Mouse (Mus musculus) heart, embryonic 14.5 days (tissue): Measurements from ENCODE around the gene 9230102O04Rik. TPM values are rescaled to one million over a fixed set of nuclear protein-coding genes. Genes with fewer than 3 reads are reported as not detected.
A peak's percentile ranks its signal among the peaks of the same experiment; 100 is the strongest.

Source experiments
- ATAC-seq: fragments of 200-750 bp; cut with Nextera tagmentation; 2 replicates; pipeline ENCODE4 v1.8.0; 2017; ENCODE audit warnings: low read depth, moderate TSS enrichment; ENCODE audit not compliant: insufficient number of reproducible peaks, insufficient read depth, low FRiP score
- H3K27ac ChIP-seq, 2 experiments: fragments of 200-500 bp in 1 of 2; fragments of 300-500 bp in 1 of 2; sonication (generic) in 1 of 2; replicated peaks in 1 of 2; 2 replicates each; pipeline ENCODE4 v1.5.1; 2012 to 2014; ENCODE audit warnings: low read depth in 2 of 2, low read length in 2 of 2, control low read depth in 1 of 2, mild to moderate bottlenecking in 1 of 2, mixed read lengths in 1 of 2; ENCODE audit not compliant: control insufficient read depth in 1 of 2, insufficient read depth in 1 of 2
- H3K27me3 ChIP-seq: fragments of 300-500 bp; sonication (generic); 2 replicates; pipeline ENCODE4 v1.6.1; 2014; ENCODE audit warnings: mild to moderate bottlenecking, low read length, control low read depth; ENCODE audit not compliant: control insufficient read depth, insufficient read depth
- H3K36me3 ChIP-seq: fragments of 300-500 bp; sonication (generic); 2 replicates; pipeline ENCODE4 v1.6.1; 2014; ENCODE audit warnings: mild to moderate bottlenecking, control low read depth, low read length, mixed read lengths; ENCODE audit not compliant: control insufficient read depth, insufficient read depth
- H3K4me1 ChIP-seq, 2 experiments: fragments of 200-500 bp in 1 of 2; fragments of 300-500 bp in 1 of 2; sonication (generic) in 1 of 2; 2 replicates each; pipeline ENCODE4 v1.6.1; 2012 to 2014; ENCODE audit warnings: low read length in 2 of 2, control low read depth in 1 of 2, mixed read lengths in 1 of 2; ENCODE audit not compliant: control insufficient read depth in 2 of 2, insufficient read depth in 2 of 2
- H3K4me2 ChIP-seq: fragments of 300-500 bp; sonication (generic); 2 replicates; pipeline ENCODE4 v1.6.1; 2014; ENCODE audit warnings: mild to moderate bottlenecking, low read length
- H3K4me3 ChIP-seq, 2 experiments: fragments of 200-500 bp in 1 of 2; fragments of 300-500 bp in 1 of 2; sonication (generic) in 1 of 2; 2 replicates each; pipeline ENCODE4 v1.5.1; 2012 to 2014; ENCODE audit warnings: low read length in 2 of 2, mild to moderate bottlenecking in 2 of 2, control low read depth in 1 of 2, low read depth in 1 of 2, moderate library complexity in 1 of 2; ENCODE audit not compliant: control insufficient read depth in 1 of 2, insufficient read depth in 1 of 2
- H3K9ac ChIP-seq: fragments of 300-500 bp; sonication (generic); 2 replicates; pipeline ENCODE4 v1.6.1; 2014; ENCODE audit warnings: mild to moderate bottlenecking, low read length
- H3K9me3 ChIP-seq: fragments of 300-500 bp; sonication (generic); 2 replicates; pipeline ENCODE4 v1.6.1; 2016; ENCODE audit warnings: low read length, control low read depth; ENCODE audit not compliant: control insufficient read depth
- WGBS: fragments of 180-500 bp; shearing (Covaris S2); extraction: QIAGEN DNeasy Blood & Tissue Kit; methylation state at CpG from one replicate; pipeline ENCODE4 v1.1.7; 2014; 5-methylcytosine and 5-hydroxymethylcytosine counted together
- polyA plus RNA-seq: library from polyadenylated mRNA; unstranded; fragments of >200 nt; fragmentation: Nextera tagmentation; extraction: Ambion mirVana; gene quantifications from 2 replicates; pipeline ENCODE4 v1.2.1, GENCODE M21; 2014

Gene 9230102O04Rik
- polyA plus RNA-seq, result not detected in 2 replicates

DNA sequence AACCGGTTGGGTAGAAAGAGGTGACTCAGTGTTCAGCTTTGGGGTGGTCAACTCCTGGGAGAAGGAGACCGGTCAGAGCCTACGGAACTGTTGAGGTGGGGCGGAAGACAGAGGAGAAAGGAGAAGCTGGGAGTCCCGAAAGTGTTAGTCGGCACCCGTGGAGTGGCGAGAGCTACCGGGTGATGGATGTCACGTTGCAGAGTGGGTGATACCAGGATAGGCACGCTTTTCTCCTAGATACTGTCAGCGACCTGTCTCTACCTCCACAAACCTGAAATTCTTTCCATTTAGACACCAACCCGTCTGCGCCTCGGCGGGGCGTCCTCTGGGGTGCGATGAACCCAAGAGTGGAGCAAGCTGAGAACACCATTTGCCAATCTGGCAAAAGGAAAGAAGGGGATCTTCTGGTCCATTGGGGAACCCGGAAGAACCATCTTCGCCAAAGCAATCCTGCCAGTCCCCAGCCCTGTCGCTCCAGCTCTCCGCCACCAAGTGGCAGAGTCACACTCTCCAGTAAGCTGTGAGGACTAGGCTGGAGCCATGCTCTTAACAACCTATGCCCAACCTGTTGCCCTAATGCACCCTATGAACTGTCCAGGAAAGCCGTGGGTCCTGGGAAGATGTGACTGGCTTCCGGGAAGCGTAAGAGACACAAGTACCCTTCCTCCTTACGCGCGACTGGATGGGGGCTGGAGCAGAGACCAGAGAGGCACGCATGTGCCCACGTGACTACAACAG lies at the start of gene 9230102O04Rik:
Gene 9230102O04Rik (minus strand): TSS at position 628 of the 738 bp plus-strand sequence.
- WGBS, result 1% methylated on average over 30 of the region's 30 CpGs
- no peak within 1 kb of the TSS for H3K9ac ChIP-seq

DNA sequence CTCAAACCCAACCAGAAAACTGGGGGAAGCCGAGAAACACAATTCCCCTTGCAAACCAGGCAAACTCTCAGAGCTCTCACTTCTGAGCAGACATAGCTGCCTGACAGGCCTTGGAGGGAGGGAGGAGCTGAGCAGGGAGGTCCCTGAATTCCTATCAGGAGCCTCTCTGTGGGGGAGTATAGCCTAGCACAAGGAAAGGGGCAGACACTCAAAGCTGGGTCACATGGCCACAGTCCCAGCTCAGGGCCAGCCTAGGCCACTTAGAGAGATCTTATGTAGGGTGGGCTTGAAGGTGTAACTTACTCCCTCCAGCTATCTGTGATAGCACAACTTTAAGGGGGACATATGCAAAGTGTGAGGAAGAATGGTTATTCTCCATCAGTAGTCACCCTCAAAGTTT lies 46.6 kb upstream of the 9230102O04Rik start:
- H3K27ac ChIP-seq, result no peak overlapping the region
- H3K9me3 ChIP-seq, result no peaks in the 10 kb centered on the region
- WGBS, result 14% methylated on average over 1 of the region's 1 CpGs
- H3K9ac ChIP-seq, result no peak overlapping the region
- no peak for ATAC-seq
- H3K36me3 ChIP-seq, result no peaks in the 10 kb centered on the region
- peaks cover 0 to 5% of the 10 kb centered on the region in 2 experiments; a peak in 2 of 4 replicates for H3K4me1 ChIP-seq
- H3K27me3 ChIP-seq, result no peaks in the 10 kb centered on the region
- H3K4me3 ChIP-seq, result no peak overlapping the region
- no peak overlapping the region for H3K4me2 ChIP-seq

More for the DNA sequence above, at the start of gene 9230102O04Rik:
- H3K9me3 ChIP-seq, result no peaks in the 10 kb centered on the region
- ATAC-seq, result peak; percentile 68; the same call in 1 of the 2 replicates
- peaks cover 0 to 15% of the 10 kb centered on the region in 2 experiments; a peak in 2 of 4 replicates for H3K4me1 ChIP-seq
- peak within 1 kb of the TSS; percentile 62 for H3K4me2 ChIP-seq
- H3K36me3 ChIP-seq, result no peaks in the 10 kb centered on the region
- peaks cover 93% of the 10 kb centered on the region for H3K27me3 ChIP-seq
- peak within 1 kb of the TSS; percentile 25 for H3K4me3 ChIP-seq
- no peak within 1 kb of the TSS for H3K27ac ChIP-seq

DNA sequence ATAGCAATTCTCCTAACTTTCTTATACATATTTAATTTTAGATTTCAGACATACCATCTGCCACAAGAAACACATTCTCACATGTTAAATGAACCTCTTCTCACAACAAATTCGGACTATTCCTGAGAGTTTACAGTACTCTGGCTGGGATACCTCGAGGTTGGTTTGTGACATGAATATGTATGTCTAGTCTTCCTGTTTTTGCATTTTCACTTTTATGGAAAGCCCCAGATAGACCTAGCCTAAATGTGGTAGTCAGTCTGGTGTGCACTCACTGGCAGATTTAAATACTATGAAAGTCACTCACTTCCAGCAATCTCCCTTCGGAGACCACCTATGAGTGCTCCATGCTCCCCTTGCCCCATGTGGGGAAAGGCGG lies 37.6 kb upstream of the 9230102O04Rik start:
- WGBS, result 85% methylated on average over 4 of the region's 4 CpGs
- no peaks in the 10 kb centered on the region for H3K27me3 ChIP-seq

DNA sequence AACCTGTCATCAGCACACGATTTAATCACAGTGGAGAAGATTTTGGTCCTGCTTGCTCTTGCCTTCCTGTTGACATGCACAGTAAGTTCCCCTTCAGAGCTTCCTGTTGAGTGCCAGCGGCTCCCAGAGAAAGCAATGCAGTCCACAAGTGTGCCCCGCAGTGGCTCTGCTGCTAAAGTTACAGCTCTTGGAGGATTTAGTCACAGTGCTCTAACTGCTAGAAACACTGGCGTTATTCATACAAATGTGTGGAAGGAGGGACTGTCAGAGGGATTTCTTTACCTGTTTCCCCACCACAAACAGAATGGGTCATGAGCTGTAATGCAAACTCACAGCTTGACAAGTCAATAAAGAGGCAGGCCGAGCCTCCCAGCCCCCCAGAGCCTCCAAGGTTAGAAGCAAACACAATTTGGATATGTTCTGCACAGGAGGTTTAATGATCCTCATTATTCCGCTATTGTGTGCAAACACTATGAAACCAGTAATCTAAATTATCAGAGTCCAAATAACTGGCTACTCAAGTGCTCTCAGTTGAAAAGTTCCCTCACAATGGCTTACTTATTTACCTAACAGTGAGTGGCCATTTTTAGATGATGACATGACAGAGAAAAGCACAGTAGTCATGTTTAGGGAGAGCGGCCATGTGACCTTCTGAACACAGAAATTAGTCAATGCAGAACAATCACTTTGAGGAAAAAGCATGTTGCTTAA lies 37.0 kb upstream of the 9230102O04Rik start:
- ATAC-seq, result no peak
- no peak overlapping the region for H3K4me2 ChIP-seq
- 0 out of 4 replicates have a peak, but pooled peaks cover 0 to 2% of the 10 kb centered on the region in 2 experiments for H3K4me1 ChIP-seq
- 43% methylated on average over 7 of the region's 7 CpGs for WGBS
- no peak overlapping the region for H3K4me3 ChIP-seq
- no peaks in the 10 kb centered on the region for H3K9me3 ChIP-seq
- no peak overlapping the region for H3K27ac ChIP-seq
- H3K27me3 ChIP-seq, result no peaks in the 10 kb centered on the region
- no peaks in the 10 kb centered on the region for H3K36me3 ChIP-seq
- no peak overlapping the region for H3K9ac ChIP-seq

More for the DNA sequence above, 37.6 kb upstream of the 9230102O04Rik start:
- no peak for ATAC-seq
- Histone ChIP-seq H3K9ac (no peak overlapping the region), H3K4me3 (no peak overlapping the region), H3K36me3 (no peaks in the 10 kb centered on the region), H3K9me3 (no peaks in the 10 kb centered on the region), H3K4me1 (0 out of 4 replicates have a peak, but pooled peaks cover 0 to 2% of the 10 kb centered on the region in 2 experiments), H3K27ac (no peak overlapping the region), H3K4me2 (no peak overlapping the region)

DNA sequence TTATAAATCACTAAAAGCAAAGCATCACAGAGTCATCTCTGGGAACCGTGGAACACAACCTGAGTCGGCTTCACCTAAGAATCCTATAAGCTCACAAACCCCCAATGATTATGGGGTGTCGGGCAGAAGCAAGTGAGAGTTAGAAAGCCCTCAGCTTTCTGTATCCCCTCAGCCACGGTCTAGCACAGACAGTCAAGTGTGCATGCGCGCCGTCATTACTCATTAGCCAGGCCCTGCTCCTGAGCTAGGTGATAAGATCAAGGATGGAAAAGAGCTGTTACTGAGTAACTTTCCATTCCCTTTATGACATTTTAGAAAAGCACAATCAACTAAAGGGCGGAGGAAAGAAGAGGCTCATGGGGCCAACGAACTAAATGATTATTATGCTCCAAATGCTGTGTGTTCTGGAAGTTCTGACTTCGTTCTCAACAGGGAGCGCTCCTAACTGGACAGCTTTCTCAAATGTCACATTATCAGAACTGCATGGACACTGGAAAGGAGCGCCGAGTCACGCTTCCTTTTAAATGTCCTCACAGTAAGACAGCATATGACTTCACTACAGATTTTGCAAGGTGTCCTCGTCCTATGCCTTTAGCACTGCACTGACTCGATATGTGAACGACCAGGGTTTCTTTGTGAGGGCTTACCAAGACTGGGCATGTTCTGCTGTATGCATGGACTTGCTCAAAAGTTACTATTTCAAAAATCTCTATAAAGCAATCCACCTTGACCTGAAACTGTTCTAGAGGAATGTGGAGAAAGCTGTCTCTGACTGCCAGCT lies 29.5 kb upstream of the 9230102O04Rik start:
- no peak overlapping the region for H3K4me3 ChIP-seq
- no peaks in the 10 kb centered on the region for H3K27me3 ChIP-seq
- H3K4me1 ChIP-seq, result no peaks in the 10 kb centered on the region
- peaks cover 16% of the 10 kb centered on the region for H3K36me3 ChIP-seq
- H3K4me2 ChIP-seq, result no peak overlapping the region
- 68% methylated on average over 17 of the region's 17 CpGs for WGBS
- H3K9ac ChIP-seq, result no peak overlapping the region
- no peaks in the 10 kb centered on the region for H3K9me3 ChIP-seq
- H3K27ac ChIP-seq, result no peak overlapping the region
- no peak for ATAC-seq

DNA sequence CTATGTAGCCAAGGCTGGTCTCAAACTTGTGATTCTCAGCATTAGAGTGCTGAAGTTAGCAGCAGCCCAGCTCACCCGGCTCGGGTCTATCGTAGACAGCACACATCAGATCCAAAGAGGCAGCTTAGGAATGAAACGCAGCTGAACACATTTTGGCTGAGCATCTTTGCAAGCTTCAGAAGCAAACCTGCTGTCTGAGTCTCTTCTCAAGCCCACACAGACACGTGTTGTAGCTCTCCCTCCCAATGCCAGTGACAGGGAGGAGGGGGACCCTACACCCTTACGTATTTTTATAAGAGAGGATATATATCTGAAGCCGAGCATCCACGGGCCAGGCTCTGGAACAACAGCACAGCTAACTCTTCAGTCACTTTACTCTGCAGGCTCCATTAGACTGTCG lies 28.3 kb upstream of the 9230102O04Rik start:
- no peak for ATAC-seq
- Histone ChIP-seq H3K4me3 (no peak overlapping the region), H3K27ac (no peak overlapping the region), H3K9me3 (no peaks in the 10 kb centered on the region), H3K27me3 (no peaks in the 10 kb centered on the region), H3K4me1 (peaks cover 4 to 6% of the 10 kb centered on the region in 2 experiments; a peak in 3 of 4 replicates), H3K4me2 (no peak overlapping the region), H3K36me3 (peaks cover 16% of the 10 kb centered on the region), H3K9ac (no peak overlapping the region)
- WGBS, result 88% methylated on average over 9 of the region's 9 CpGs

DNA sequence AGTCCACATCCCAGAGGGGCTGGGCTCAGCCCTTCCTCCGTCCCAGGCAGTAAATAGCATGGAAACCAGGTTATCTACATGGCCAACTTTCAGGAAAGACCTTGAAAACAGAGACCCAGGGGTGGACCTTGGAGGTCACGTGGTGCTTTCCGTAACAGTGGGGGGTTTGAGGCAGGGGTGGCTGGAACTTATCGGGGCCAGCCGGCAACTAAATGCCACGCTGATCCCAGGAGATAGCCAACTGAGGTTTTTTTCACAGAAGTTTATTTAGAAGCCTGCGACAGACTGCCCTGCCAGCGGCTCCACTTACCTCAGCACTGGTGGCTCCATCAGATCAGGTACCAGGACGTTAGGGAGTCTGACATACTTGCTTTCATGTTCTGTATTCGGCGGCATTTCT lies 16.7 kb upstream of the 9230102O04Rik start:
- WGBS, result 2% methylated on average over 11 of the region's 11 CpGs
- Histone ChIP-seq H3K4me3 (peak overlapping the region; percentile 14 to 20), H3K27me3 (no peaks in the 10 kb centered on the region), H3K27ac (no peak overlapping the region), H3K9me3 (no peaks in the 10 kb centered on the region), H3K36me3 (no peaks in the 10 kb centered on the region), H3K9ac (no peak overlapping the region), H3K4me2 (peak overlapping the region; percentile 63), H3K4me1 (peaks cover 4 to 6% of the 10 kb centered on the region in 2 experiments; a peak in 2 of 4 replicates)
- ATAC-seq, result no peak
